Mouse (Mus musculus) liver, embryonic 15.5 days (tissue): ENCODE results near the gene Gps1. TPM values are rescaled to one million over a fixed set of nuclear protein-coding genes. Genes with fewer than 3 reads are reported as not detected.
A peak's percentile ranks its signal among the peaks of the same experiment; 100 is the strongest.
"Not testable (repeated sequence)": the region's sequence is repeated elsewhere in the genome, so short reads cannot be mapped to it uniquely, and the experiment has no call there.

Experiments
- ATAC-seq: fragments of 200-750 bp; cut with Nextera tagmentation; 2 replicates; pipeline ENCODE4 v1.8.0; 2017; ENCODE audit warnings: moderate number of reproducible peaks, mild to moderate bottlenecking, moderate library complexity; ENCODE audit not compliant: insufficient read depth
- H3K27ac ChIP-seq: fragments of 300-500 bp; sonication (generic); replicated peaks from 2 replicates; pipeline ENCODE4 v1.5.1; 2015; ENCODE audit warnings: mild to moderate bottlenecking, inconsistent platforms
- H3K27me3 ChIP-seq: fragments of 300-500 bp; sonication (generic); 2 replicates; pipeline ENCODE4 v1.6.1; 2015; ENCODE audit warnings: mild to moderate bottlenecking, inconsistent platforms
- H3K36me3 ChIP-seq: fragments of 300-500 bp; sonication (generic); replicated peaks from 2 replicates; pipeline ENCODE4 v1.6.1; 2015; ENCODE audit warnings: moderate library complexity, mild to moderate bottlenecking, inconsistent platforms
- H3K4me1 ChIP-seq: fragments of 300-500 bp; sonication (generic); replicated peaks from 2 replicates; pipeline ENCODE4 v1.6.1; 2015; ENCODE audit warnings: inconsistent platforms
- H3K4me2 ChIP-seq: fragments of 300-500 bp; sonication (generic); 2 replicates; pipeline ENCODE4 v1.6.1; 2015; ENCODE audit warnings: moderate library complexity, mild to moderate bottlenecking, inconsistent platforms
- H3K4me3 ChIP-seq: fragments of 300-500 bp; sonication (generic); replicated peaks from 2 replicates; pipeline ENCODE4 v1.5.1; 2015; ENCODE audit warnings: mild to moderate bottlenecking, inconsistent platforms
- H3K9ac ChIP-seq: fragments of 300-500 bp; sonication (generic); 2 replicates; pipeline ENCODE4 v1.6.1; 2015; ENCODE audit warnings: moderate library complexity, mild to moderate bottlenecking, inconsistent platforms
- H3K9me3 ChIP-seq: fragments of 300-500 bp; sonication (generic); replicated peaks from 2 replicates; pipeline ENCODE4 v1.6.1; 2016; ENCODE audit warnings: inconsistent platforms
- WGBS: fragments of 180-500 bp; shearing (Covaris S2); methylation state at CpG from one replicate; pipeline ENCODE4 v1.1.7; 2015; ENCODE audit warnings: mixed read lengths; ENCODE audit not compliant: insufficient replicate concordance; 5-methylcytosine and 5-hydroxymethylcytosine counted together
- polyA plus RNA-seq: library from polyadenylated mRNA; unstranded; fragments of >200 nt; fragmentation: Nextera tagmentation; extraction: Ambion mirVana; gene quantifications from 2 replicates; pipeline ENCODE4 v1.2.1, GENCODE M21; 2015

Gps1 gene
- polyA plus RNA-seq = 72.0 and 77.3 TPM in 2 replicates

DNA sequence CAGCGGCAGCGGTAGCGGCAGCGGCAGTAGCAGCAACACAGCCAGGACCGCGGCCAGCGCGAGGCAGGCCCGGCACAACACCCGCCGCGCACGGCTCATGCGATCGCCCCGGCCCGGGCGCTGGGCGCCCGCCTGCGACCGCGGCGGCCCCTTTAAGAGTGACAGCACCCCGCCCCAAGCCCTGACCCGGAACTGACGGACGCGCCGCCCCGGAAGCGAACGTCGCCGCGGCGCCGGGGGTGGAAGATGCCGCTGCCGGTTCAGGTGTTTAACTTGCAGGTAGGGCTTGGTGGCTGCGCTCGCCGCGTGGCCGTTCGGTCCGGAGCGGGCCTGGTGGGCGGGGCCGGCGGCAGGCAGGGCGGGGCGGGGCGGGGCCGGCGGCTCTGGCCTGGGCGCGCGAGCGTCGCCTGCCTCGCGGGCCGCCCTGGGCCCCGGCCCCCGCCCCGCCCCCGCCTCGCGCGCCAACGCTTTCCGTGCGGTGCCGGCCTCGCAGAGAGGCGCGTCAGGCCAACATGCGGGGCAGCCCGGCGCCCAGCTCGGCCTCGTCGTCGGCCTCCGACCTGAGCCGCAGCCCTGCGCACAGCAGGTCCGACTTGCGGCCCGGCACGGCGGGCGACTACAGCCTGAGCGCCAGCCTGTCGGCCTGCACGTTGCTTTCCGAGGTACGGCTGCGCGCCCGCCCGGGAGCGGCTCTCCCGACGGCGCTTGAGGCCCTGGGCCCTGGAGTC is at the start of gene Gps1, which contains the start of gene Rfng:
Gene Gps1, plus strand, starts transcription at position 209 of the 728 bp plus-strand sequence.
Gene Rfng, minus strand, starts transcription at position 144 of the 728 bp plus-strand sequence.
- ATAC-seq = peak; percentile 83
- H3K4me3 ChIP-seq = peak within 1 kb of the TSS; percentile 93
- H3K36me3 ChIP-seq = peaks cover 42% of the 10 kb centered on the region
- WGBS = under 1% methylated on average over 92 of the region's 107 CpGs
- H3K27ac ChIP-seq = peak within 1 kb of the TSS; percentile 81
- H3K27me3 ChIP-seq = no peaks in the 10 kb centered on the region
- H3K9ac ChIP-seq = peak within 1 kb of the TSS; percentile 86
- H3K9me3 ChIP-seq = no peaks in the 10 kb centered on the region
- H3K4me1 ChIP-seq = peaks cover 33% of the 10 kb centered on the region
- H3K4me2 ChIP-seq = peak within 1 kb of the TSS; percentile 99

DNA sequence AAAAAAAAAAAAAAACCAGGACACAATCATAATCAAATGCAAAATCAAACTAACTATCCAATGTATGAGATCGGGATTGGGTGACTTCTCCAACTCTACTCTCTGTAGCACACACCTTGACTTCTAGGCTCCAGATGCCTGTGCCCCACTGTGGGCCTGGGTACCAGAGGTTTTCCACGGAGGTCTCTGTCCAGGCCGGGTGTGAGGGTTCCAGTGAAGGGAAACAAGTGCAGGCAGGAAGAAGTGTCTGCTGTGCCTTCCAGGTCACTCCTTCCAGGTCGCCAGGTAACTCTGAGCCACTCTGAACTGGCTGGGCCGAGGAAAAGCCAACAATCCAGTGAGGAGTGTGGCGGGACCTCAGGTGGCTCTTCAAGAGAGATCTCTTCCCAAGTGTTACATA is 47.6 kb upstream of the Gps1 start:
- Histone ChIP-seq H3K27ac (no peak overlapping the region), H3K36me3 (no peaks in the 10 kb centered on the region), H3K4me3 (no peak overlapping the region), H3K9me3 (no peaks in the 10 kb centered on the region), H3K4me2 (no peak overlapping the region), H3K4me1 (no peaks in the 10 kb centered on the region), H3K27me3 (peaks cover 12% of the 10 kb centered on the region), H3K9ac (no peak overlapping the region)
- WGBS = 49% methylated on average over 6 of the region's 6 CpGs
- ATAC-seq = no peak

DNA sequence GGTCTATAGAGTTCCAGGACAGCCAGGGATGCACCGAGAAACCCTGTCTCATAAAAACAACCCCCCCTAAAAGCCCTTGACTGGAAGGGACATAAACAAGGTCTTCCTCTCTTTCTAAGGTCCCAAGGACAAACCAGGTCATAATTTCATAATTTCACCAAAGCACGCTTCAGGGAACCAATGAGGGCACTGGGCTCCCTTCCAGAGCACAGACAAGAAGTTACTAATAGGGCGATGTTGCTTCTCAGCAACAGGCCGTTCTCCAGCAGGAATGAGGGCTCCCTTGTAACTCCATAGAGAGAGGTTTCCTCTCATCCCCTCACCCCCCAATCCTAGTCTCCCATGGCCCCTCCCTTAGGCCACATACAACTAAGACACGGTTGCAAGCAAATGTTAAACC is 43.1 kb upstream of the Gps1 start:
- Histone ChIP-seq H3K36me3 (no peaks in the 10 kb centered on the region), H3K4me2 (no peak overlapping the region), H3K27ac (no peak overlapping the region), H3K9ac (no peak overlapping the region), H3K9me3 (no peaks in the 10 kb centered on the region), H3K4me1 (no peaks in the 10 kb centered on the region), H3K27me3 (no peaks in the 10 kb centered on the region; the same call in 1 of the 2 replicates), H3K4me3 (no peak overlapping the region)
- no peak for ATAC-seq
- 72% methylated on average over 5 of the region's 5 CpGs for WGBS

DNA sequence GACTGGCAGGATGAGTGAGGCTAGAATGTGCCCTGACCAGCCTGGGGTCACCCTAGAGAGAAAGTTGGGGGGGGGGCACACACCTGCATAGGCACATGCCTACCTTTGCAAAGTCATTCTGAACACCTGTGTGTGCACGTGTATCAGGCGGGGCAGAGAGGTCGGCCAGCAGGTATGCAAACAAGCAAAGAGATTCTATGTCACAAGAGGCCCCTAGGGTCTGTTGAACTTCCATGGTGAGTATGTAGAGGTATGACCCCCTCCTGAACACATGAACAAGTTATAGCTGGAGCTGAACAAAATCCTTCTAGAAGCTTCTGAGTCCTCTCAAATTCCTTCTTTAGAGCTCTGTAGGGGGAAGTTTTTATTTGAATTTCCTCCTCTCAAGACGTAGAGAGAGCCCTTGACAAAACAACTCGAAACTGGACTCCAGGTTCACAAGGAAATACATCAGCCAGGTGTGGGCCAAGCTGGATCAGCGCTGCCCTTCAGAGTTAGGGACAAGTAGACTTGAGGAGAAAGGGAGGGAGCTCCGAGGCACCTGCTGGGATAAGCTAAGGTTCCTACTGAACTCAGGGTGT is 39.9 kb upstream of the Gps1 start:
- H3K9ac ChIP-seq = no peak overlapping the region
- no peak for ATAC-seq
- 58% methylated on average over 7 of the region's 7 CpGs for WGBS
- no peaks in the 10 kb centered on the region for H3K36me3 ChIP-seq
- no peak overlapping the region for H3K27ac ChIP-seq
- no peaks in the 10 kb centered on the region; the same call in 1 of the 2 replicates for H3K27me3 ChIP-seq
- H3K9me3 ChIP-seq = no peaks in the 10 kb centered on the region
- no peak overlapping the region for H3K4me2 ChIP-seq
- H3K4me1 ChIP-seq = no peaks in the 10 kb centered on the region
- no peak overlapping the region for H3K4me3 ChIP-seq

DNA sequence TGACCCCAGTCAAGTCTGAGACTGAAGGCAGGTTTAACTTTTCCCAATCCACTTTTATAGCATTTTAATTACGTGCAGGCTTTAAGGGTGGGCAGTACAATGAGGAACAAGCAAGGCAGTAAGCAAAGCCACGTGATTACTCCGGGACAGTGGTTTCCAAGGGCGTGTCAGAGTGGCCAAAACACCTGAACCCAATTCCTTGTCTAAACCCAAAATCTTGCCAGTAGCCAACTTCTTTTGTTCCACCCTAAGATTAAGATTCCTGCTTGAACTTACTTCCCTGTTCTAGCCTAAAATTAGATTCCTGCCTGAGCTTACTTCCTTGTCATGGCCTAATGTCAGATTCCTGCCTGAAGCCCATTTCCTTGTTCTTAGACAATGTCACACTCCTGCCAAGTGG is 36.1 kb upstream of the Gps1 start:
- no peak overlapping the region for H3K27ac ChIP-seq
- no peaks in the 10 kb centered on the region for H3K9me3 ChIP-seq
- 37% methylated on average over 4 of the region's 4 CpGs for WGBS
- H3K27me3 ChIP-seq = peaks cover 5% of the 10 kb centered on the region; the same call in 1 of the 2 replicates
- ATAC-seq = no peak
- H3K4me2 ChIP-seq = no peak overlapping the region
- no peaks in the 10 kb centered on the region for H3K4me1 ChIP-seq
- no peaks in the 10 kb centered on the region for H3K36me3 ChIP-seq
- no peak overlapping the region for H3K9ac ChIP-seq
- no peak overlapping the region for H3K4me3 ChIP-seq

DNA sequence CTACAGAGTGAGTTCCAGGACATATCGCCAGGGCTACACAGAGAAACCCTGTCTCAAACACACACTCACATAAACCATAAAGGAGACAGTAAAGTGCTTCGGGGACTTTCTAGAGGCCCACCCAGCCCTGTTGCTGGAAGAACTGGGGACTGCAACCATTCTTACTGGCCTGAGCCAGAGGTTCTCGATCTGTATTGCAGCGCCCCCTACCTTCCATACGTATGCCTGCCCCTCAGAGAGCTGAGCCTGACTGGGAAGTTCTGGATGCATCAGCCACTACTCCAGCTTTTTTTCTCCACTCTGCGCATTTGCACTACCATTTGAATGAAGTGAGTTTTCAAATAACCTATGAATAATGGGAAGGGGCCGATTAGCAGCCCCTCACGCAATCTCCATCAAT is 34.6 kb upstream of the Gps1 start:
- H3K27ac ChIP-seq = no peak overlapping the region
- H3K9ac ChIP-seq = no peak overlapping the region
- ATAC-seq = no peak
- no peaks in the 10 kb centered on the region for H3K4me1 ChIP-seq
- no peaks in the 10 kb centered on the region for H3K9me3 ChIP-seq
- no peak overlapping the region for H3K4me2 ChIP-seq
- no peak overlapping the region for H3K4me3 ChIP-seq
- peaks cover 5% of the 10 kb centered on the region; the same call in 1 of the 2 replicates for H3K27me3 ChIP-seq
- no peaks in the 10 kb centered on the region for H3K36me3 ChIP-seq
- 43% methylated on average over 8 of the region's 8 CpGs for WGBS

DNA sequence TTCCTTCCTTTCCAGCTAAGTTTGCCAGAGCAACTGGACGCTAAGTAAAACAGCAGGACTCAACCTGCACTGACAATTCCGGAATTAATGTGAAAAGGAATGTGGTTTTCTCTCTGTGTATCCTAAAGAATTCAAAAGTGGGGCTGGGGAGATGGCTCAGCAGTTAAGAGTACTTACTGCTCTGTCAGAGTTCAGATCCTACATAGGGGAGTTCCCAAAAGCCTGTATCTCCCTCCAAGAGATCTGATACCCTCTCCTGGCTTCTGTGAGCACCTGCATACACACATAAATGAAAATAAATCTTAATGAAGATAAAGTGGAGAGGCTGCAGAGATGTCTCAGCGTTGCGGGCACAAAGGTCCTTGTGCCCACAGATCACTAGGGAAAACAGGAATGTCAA is 32.5 kb upstream of the Gps1 start:
- Histone ChIP-seq H3K9me3 (no peaks in the 10 kb centered on the region), H3K4me1 (no peaks in the 10 kb centered on the region), H3K4me3 (no peak overlapping the region), H3K27me3 (peaks cover 5% of the 10 kb centered on the region; the same call in 1 of the 2 replicates), H3K36me3 (no peaks in the 10 kb centered on the region), H3K9ac (no peak overlapping the region), H3K27ac (no peak overlapping the region), H3K4me2 (no peak overlapping the region)
- ATAC-seq = no peak
- WGBS = 57% methylated on average over 4 of the region's 4 CpGs

DNA sequence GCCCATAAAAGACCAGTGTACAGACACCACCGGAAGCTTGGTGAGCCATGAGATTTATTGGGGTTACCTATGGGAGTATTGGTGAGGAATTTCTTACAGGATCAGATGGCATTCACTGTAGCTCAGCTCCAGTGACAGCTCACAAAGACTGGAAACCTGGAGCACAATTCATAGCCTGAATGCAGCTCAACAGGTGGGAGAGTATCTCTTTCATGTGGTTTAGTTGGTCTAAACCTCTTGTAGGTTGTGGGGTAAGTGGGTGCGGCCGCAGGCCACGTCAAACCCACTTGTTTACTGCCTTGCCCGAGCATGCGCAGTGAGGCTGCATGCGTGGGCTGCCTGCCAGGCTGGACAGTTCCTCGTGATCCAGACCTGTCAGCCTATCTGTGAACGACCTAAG is 23.8 kb upstream of the Gps1 start:
- Histone ChIP-seq H3K4me1 (no peaks in the 10 kb centered on the region), H3K4me3 (no peak overlapping the region), H3K9ac (no peak overlapping the region), H3K27me3 (peaks cover 27% of the 10 kb centered on the region), H3K9me3 (peaks cover 15% of the 10 kb centered on the region; the same call in 1 of the 2 replicates), H3K27ac (no peak overlapping the region), H3K4me2 (no peak overlapping the region), H3K36me3 (no peaks in the 10 kb centered on the region)
- no peak for ATAC-seq
- WGBS = 66% methylated on average over 9 of the region's 9 CpGs

DNA sequence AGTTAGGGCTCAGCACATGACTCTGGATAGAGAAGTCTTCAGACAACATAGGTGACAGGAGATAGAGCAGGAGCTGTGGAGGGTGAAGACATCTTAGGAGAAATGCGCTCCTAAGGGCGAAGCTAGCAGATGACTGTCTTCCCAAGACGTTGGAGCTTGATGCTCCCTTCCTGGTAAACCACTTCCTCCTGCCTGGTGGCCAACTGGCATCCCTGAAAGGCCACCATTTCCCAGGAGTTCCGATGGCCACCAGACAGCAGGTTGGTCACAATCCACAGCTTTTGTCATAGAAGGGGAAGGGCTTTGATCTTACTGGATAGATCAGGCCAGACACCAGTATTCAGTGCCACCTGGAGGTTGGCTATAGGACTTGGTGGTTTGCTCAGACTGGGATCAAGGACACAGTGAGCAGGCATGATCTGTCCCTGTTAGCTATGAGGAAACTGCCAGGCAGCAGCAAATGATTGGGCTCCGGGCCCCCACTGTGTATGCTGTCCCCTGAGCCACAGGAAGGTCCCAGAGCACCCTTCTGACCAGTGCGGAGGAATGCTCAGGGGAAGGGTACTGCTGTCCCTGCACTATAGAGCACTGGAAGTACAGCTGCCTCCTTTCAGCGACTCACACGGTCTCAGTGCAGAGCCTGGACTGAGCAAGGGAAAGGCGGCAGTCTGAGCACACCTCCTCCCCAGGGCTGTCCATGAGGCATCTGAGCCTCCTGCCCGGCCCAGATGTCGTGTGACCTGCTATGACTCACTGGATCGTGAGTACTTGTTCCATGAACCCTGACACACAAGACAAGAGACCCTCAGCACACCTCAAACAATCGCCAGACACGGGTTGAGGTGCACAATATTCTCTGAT is 22.0 kb upstream of the Gps1 start:
- WGBS = 58% methylated on average over 14 of the region's 14 CpGs
- Histone ChIP-seq H3K27ac (no peak overlapping the region), H3K4me2 (no peak overlapping the region), H3K36me3 (no peaks in the 10 kb centered on the region), H3K9me3 (peaks cover 12% of the 10 kb centered on the region; the same call in 1 of the 2 replicates), H3K27me3 (peaks cover 33% of the 10 kb centered on the region), H3K9ac (no peak overlapping the region), H3K4me3 (no peak overlapping the region), H3K4me1 (no peaks in the 10 kb centered on the region)
- no peak for ATAC-seq

DNA sequence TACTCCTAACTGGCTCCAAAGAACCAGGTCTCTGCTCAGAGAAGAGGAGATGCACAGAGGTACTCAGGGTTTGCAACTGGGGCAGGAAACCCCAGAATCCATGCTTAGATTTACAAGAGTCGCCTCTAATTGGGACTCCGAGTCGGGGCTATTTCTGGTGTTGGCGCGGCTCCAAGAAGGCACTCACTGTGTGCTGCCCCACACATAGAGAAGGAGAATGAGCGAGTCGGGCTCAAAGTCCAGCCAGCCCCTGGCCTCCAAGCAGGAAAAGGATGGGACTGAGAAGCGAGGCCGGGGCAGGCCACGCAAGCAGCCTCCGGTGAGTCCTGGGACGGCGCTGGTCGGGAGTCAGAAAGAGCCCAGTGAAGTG is 21.4 kb upstream of the Gps1 start, which contains the start of gene Hmga1b:
Gene Hmga1b, plus strand, starts transcription at position 123 of the 370 bp plus-strand sequence.
- not testable (repeated sequence) for H3K27ac ChIP-seq, H3K9ac ChIP-seq, H3K4me3 ChIP-seq, H3K4me1 ChIP-seq, ATAC-seq, H3K36me3 ChIP-seq, H3K4me2 ChIP-seq
- Histone ChIP-seq H3K9me3 (peaks cover 11% of the 10 kb centered on the region; the same call in 1 of the 2 replicates), H3K27me3 (peaks cover 33% of the 10 kb centered on the region)
- WGBS = 17% methylated on average over 14 of the region's 14 CpGs
